17 mouse cellular contexts compared by ENCODE assay signal in genomic region chr7:95758375-95758774, GRCm38 (mm10).
"Had no signal": no experiment of that assay in that cellular context is flagged by ENCODE, and none has a peak within 500 bp of the region (broad histone marks: within the 10 kb centered on the region; RNA-seq: fewer than 3 reads in every experiment).

No protein-coding gene starts in this region.

- ATAC-seq: liver, embryonic 12.5 days; liver, postnatal 0 days; lung, postnatal 0 days; midbrain, embryonic 13.5 days; midbrain, embryonic 15.5 days; midbrain, embryonic 16.5 days had no signal

- DNase-seq: left cerebral cortex, postnatal 4 days; liver; liver, embryonic 13.5 days; liver, postnatal 0 days; lung, adult 18-20 months; lung, adult 2 months; lung, embryonic 14.5 days; lung, postnatal 10 days; lung, postnatal 14 days; lung, postnatal 36 days; lung, postnatal 4 days; midbrain, embryonic 14.5 days had no signal
